Mouse (Mus musculus) ES-Bruce4 (cell line): ENCODE data around the gene Bcl11a.

Experiments
- CTCF ChIP-seq: IDR thresholded peaks from one replicate; pipeline ENCODE4 v1.8.1; 2011; ENCODE audit warnings: low read depth, low read length
- POLR2A ChIP-seq: IDR thresholded peaks from one replicate; pipeline ENCODE4 v1.8.1; 2011; ENCODE audit warnings: low read length; ENCODE audit not compliant: insufficient read depth

DNA sequence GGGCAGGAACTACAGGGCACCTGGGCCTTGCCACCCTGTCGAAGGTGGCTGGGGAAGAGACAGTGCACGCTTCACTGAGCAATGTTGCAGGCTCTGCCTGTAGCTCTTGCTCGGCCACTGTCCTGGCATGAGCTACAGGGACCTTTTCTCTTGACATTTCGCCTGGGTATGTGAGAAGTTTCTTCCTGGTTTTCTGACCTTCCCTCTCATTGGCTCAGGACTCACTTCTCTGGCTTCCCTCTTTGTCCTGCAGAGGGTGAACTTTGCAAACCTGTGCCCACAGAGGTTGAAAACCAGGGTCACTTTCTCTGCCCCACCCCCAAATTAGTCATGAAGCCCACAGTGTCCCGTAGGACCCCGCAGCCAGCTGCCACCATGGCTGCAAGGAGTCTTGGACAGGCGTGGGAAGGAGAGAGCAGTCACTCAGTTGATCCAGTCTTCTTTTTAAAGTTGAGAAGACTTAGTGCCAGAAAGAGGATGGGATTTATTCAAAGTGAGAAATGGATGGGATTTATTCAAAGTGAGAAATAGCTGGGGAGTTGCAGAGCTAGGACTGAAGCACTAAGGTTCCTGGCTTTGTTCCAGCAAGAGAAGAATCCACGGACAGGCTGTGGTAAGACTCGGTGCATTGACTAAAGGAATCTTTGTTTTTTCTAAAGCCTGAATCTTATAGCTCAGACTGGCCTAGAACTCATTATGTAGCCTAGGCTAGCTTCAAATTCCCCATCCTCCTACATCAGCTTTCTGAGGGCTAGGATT is 71.8 kb downstream of the Bcl11a start:
- TF ChIP-seq CTCF (no peak), POLR2A (no peak)
